Mouse (Mus musculus) lung, postnatal 14 days (tissue): ENCODE data around the gene Pknox2.

ENCODE experiments used
- DNase-seq: peaks from one replicate; pipeline ENCODE4 v3.0.0; 2021

Pknox2 gene

DNA sequence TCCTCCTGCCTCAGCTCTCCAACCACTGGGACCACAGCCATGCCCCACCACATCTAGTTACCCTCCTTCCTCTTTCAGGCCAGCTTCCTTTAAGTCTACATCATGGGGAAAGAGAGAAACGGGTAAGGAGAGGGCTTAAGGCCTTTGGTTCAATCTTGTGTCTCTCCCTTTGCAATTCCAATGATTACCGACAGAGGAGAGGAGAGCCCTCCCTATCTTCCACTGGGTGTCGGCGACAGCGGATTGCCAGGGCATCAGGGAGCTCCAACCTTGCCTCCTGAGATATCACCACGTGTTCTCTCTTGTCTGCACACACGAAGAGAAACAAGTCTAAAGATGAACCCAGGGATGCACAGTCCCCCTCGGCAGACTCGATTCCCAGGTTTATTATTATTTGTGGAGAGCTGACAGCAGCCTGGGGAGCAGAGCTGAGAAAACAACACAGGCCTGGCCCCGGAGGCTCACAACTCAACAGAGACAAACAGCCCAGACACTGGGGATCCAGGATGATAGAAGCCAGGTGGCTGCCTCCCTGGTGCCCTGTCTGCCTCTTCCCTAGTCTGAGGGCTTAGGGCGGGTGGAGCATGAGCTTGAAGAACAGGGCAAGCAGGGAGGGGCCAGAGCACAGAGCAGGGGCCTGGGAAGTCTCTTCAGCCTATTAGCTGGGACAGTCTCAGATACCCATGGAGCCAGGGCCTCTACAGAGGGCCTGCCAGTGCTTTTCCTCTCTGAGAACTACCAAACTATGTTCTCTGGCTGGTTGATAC lies 170.4 kb downstream of the Pknox2 start:
- DNase-seq, result no peak

GRCm38 (mm10) chr9:36973486-36974227 lies 173.6 kb downstream of the Pknox2 start:
- DNase-seq, result peak; percentile 42

GRCm38 (mm10) chr9:36972089-36972488 lies 175.1 kb downstream of the Pknox2 start:
- no peak for DNase-seq

DNA sequence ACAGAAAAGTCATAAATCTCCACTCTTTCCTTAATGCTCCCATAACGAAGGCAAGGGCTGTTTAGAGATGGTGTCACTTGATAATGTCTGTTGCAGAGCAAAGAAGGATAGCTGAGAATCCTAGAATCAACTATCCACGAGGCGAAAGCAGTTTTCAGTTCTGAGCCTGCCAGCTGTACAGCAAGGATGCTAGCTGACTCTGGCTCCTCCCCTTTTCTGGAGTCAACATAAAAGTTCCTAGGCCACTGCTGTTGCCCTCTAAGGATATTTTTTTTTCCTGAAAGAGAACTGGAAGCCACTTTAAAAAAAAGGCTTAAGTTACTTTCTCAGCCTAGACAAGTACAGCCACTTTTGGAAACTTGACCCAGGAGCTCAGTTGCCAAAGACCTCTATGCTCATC lies 176.1 kb downstream of the Pknox2 start:
- no peak for DNase-seq

DNA sequence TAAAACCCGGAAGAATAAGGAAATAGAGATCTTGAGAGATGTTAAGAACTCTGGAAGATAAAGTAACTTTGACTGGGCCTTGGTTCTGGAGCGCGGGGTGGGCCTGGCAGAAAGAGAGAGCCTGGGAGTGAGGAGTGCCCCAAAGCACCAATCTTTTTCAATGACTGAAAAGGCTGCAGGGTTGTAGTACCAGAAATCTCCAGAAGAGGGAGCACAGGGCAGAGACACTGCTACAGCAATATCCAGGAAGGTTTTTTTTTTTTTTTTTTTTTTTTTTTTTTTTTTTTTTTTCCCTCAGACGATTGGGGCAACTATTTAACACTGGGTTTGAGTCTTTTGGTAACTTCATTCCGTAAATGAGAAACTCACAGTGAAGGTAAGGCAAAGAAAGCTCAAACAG lies 176.6 kb downstream of the Pknox2 start:
- DNase-seq, result peak; percentile 93

GRCm38 (mm10) chr9:36969131-36969530 lies 178.1 kb downstream of the Pknox2 start:
- no peak for DNase-seq

GRCm38 (mm10) chr9:36968713-36969112 lies 178.5 kb downstream of the Pknox2 start:
- DNase-seq, result peak; percentile 49

- DNase-seq, result no peak
Measured at GRCm38 (mm10) chr9:36968236-36968635, 179.0 kb downstream of the Pknox2 start.

DNA sequence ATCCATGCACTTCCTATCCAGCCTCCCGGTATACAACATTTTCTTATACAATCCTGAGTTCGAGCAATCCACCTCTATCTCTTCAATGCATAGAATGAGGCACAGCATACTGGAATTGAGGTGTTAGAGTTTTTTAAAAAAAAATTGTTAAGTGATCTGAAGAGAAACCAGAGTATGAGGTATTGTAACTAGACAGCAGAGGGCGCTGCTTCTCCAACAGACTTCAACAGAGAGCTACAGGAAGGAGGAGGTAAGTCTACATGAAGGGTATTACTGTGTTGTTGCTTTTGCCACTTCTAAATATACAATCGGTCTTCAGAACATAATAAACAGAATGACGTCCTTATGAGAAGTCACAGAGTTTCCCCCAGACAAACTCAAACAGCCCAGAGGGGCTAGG lies 181.5 kb downstream of the Pknox2 start:
- DNase-seq, result peak; percentile 49

GRCm38 (mm10) chr9:36964230-36964629 lies 183.0 kb downstream of the Pknox2 start:
- no peak for DNase-seq

DNA sequence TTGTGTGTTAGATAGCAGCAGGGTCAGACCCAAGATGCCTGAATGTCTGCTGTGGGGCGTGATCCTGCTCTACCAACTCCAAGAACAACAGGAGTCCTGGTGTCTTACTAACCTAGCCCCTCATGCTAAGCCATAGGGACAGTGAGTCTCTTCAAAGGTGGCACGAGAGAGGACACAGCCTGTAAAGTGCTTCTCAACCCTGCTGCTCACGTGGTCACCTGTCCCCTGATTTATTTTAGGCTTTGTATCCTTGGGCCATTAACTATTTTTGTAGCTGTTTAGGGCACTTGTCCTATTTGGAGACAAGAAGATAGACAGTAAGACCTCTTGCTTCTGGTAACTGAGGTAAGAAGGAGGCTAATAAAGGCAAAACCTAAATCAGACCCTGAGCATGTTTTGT lies 183.7 kb downstream of the Pknox2 start:
- DNase-seq, result no peak

GRCm38 (mm10) chr9:36961874-36962273 lies 185.3 kb downstream of the Pknox2 start:
- DNase-seq, result no peak

GRCm38 (mm10) chr9:36961153-36961552 lies 186.1 kb downstream of the Pknox2 start:
- DNase-seq, result no peak

GRCm38 (mm10) chr9:36951133-36951484 lies 196.1 kb downstream of the Pknox2 start:
- DNase-seq, result no peak

GRCm38 (mm10) chr9:36950271-36951132 lies 196.7 kb downstream of the Pknox2 start:
- DNase-seq, result no peak

DNA sequence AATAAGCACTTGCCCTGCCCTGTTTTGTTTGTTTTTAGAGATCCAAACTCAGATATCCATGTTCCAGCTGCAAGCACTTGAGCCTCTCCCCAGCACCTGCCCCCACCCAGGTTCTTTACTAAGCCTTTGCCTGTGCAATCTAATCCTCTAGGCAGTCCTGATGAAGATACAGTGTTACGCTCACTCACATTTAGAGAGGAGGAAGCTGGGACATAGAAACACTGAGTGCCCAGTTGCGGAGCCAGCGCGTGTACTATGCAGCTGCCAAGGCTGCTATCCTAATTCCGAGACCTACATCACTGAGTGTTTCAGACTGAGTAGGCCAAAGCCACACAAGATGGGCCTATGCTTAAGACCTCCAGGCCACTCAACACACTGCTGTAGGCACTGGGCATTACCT lies 199.0 kb downstream of the Pknox2 start:
- no peak for DNase-seq

DNA sequence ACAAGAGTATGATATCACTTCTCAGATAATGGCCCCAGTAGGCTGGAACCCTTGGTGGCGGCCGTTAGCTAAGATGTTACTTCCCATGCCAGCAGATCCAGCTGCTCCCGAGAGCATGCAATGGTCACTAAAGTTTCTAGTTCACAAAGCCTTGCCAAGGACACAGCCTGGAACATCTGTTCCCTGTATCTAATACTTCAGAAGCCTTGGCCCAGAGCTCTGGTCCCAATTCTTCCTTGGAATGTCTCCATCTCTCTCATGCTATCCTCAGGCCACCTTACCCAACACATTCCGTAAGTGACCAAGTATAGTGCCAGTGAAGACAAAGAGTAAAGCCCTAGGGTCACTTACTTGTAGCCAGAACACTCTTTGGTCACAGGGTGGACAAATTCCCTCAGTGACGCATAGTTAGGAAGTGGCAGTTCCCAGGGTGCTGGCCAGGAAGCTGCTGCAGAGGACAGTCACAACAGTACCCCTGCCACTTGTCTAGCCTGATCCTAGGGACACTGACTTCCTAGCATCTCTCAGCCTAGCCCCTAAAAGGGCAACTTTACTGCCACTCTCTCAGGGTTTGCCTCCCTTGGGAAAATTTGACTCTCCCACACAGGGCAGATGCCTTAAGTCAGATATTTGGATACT lies 200.0 kb downstream of the Pknox2 start:
- peak; percentile 57 for DNase-seq

DNA sequence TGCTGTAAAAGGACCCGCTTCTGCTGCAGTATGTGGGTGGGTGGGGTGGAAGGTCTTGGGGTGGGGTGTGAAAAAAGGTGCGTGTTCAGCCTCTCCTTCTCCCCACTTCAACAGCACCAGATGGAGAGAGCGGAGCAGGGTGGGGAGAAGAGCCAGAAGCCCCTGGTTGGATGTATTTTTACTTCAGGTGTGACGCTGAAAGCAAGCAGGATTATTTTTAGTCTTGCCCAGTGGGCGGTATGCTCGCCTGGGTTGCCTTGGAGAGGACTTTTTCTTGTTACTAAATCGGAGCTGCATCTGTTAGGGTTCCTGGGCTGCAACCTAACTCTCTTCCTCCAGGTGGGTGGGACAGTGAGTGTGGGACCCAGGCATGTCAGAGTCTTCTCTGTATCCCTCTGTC lies 202.4 kb downstream of the Pknox2 start:
- DNase-seq, result no peak

- DNase-seq, result no peak
Measured at GRCm38 (mm10) chr9:36942561-36942960, 204.6 kb downstream of the Pknox2 start.

- no peak for DNase-seq
Measured at GRCm38 (mm10) chr9:36942131-36942530, 205.1 kb downstream of the Pknox2 start.

DNA sequence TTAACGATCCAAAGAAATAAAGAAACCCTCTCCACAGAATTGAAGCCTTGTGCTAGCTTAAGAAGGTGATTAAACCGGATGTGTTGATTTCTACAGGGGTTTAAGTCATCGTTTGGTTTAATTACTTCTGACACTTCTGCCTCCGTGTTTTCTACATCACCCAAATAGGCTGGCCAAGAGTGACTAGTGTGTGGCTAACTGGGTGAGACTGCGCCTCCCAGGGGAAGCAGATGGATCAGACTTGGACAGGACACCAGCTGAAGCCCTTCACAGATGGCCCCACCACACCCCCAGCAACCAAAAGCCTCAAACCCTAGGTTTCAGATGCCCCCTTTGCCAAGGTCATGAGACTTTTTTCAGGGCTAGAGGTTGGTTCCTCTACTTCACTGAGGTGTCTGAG lies 205.6 kb downstream of the Pknox2 start:
- no peak for DNase-seq

- DNase-seq, result no peak
Measured at GRCm38 (mm10) chr9:36938601-36939078, 208.6 kb downstream of the Pknox2 start.
